Mouse (Mus musculus): ENCODE measurements around the gene Epb41l5. TPM values are rescaled to one million over a fixed set of nuclear protein-coding genes. Genes with fewer than 3 reads are reported as not detected.
A peak's percentile ranks its signal among the peaks of the same experiment; 100 is the strongest.

Epb41l5 gene
- polyA plus RNA-seq, 1 experiment from 2014 or later, result 64.0 TPM

GRCm38 (mm10) chr1:119544611-119545155 lies 104.1 kb downstream of the Epb41l5 start:
- Histone ChIP-seq H3K4me3 (replicated peaks) (no peak overlapping the region), H3K4me1 (peaks cover 12% of the 10 kb centered on the region), H3K27me3 (no peaks in the 10 kb centered on the region), H3K36me3 (peaks cover 49% of the 10 kb centered on the region), H3K4me2 (no peak overlapping the region), H3K27ac (no peak overlapping the region), H3K9ac (no peak overlapping the region), H3K9me3 (replicated peaks) (no peaks in the 10 kb centered on the region)
- WGBS, result 67% methylated on average over 5 of the region's 5 CpGs
- ATAC-seq (replicated peaks; ENCODE audit: low FRiP score), result no peak

GRCm38 (mm10) chr1:119543316-119543715 lies 105.5 kb downstream of the Epb41l5 start:
- Histone ChIP-seq H3K36me3 (peaks cover 38% of the 10 kb centered on the region), H3K9ac (no peak overlapping the region), H3K4me2 (no peak overlapping the region), H3K4me3 (replicated peaks) (no peak overlapping the region), H3K27ac (no peak overlapping the region), H3K4me1 (peaks cover 12% of the 10 kb centered on the region), H3K9me3 (replicated peaks) (no peaks in the 10 kb centered on the region), H3K27me3 (no peaks in the 10 kb centered on the region)
- 85% methylated on average over 6 of the region's 6 CpGs for WGBS
- no peak for ATAC-seq (replicated peaks; ENCODE audit: low FRiP score)

- H3K4me3 ChIP-seq (replicated peaks), result no peak overlapping the region
- H3K27ac ChIP-seq, result no peak overlapping the region
- 61% methylated on average over 3 of the region's 3 CpGs for WGBS
- no peaks in the 10 kb centered on the region for H3K9me3 ChIP-seq (replicated peaks)
- H3K36me3 ChIP-seq, result peaks cover 20% of the 10 kb centered on the region
- no peak overlapping the region for H3K4me2 ChIP-seq
- ATAC-seq (replicated peaks; ENCODE audit: low FRiP score), result 0 out of 2 replicates have a peak, but pooled peaks have one; percentile 6
- peaks cover 12% of the 10 kb centered on the region for H3K4me1 ChIP-seq
- H3K27me3 ChIP-seq, result no peaks in the 10 kb centered on the region
- no peak overlapping the region for H3K9ac ChIP-seq
These were observed 107.2 kb downstream of the Epb41l5 start for GRCm38 (mm10) chr1:119541570-119541969.

GRCm38 (mm10) chr1:119540836-119541557 lies 107.8 kb downstream of the Epb41l5 start:
- H3K9ac ChIP-seq, result no peak overlapping the region
- no peaks in the 10 kb centered on the region for H3K9me3 ChIP-seq (replicated peaks)
- no peak overlapping the region for H3K4me2 ChIP-seq
- H3K27me3 ChIP-seq, result no peaks in the 10 kb centered on the region
- H3K27ac ChIP-seq, result 0 out of 2 replicates have a peak overlapping the region, but pooled peaks have one; percentile 7
- WGBS, result 61% methylated on average over 9 of the region's 9 CpGs
- no peak overlapping the region for H3K4me3 ChIP-seq (replicated peaks)
- H3K4me1 ChIP-seq, result peaks cover 12% of the 10 kb centered on the region
- peak; percentile 69 for ATAC-seq (replicated peaks; ENCODE audit: low FRiP score)
- H3K36me3 ChIP-seq, result peaks cover 19% of the 10 kb centered on the region

GRCm38 (mm10) chr1:119539252-119539651 lies 109.5 kb downstream of the Epb41l5 start:
- Histone ChIP-seq H3K9me3 (replicated peaks) (no peaks in the 10 kb centered on the region), H3K4me1 (peaks cover 9% of the 10 kb centered on the region), H3K27me3 (no peaks in the 10 kb centered on the region), H3K36me3 (peaks cover 15% of the 10 kb centered on the region), H3K4me2 (no peak overlapping the region), H3K27ac (no peak overlapping the region), H3K9ac (no peak overlapping the region), H3K4me3 (replicated peaks) (no peak overlapping the region)
- 56% methylated on average over 2 of the region's 2 CpGs for WGBS
- ATAC-seq (replicated peaks; ENCODE audit: low FRiP score), result no peak

- no peaks in the 10 kb centered on the region for H3K9me3 ChIP-seq (replicated peaks)
- no peak for ATAC-seq (replicated peaks; ENCODE audit: low FRiP score)
- no peaks in the 10 kb centered on the region for H3K27me3 ChIP-seq
- 0 out of 2 replicates have a peak, but pooled peaks cover 4% of the 10 kb centered on the region for H3K36me3 ChIP-seq
- H3K9ac ChIP-seq, result no peak overlapping the region
- peaks cover 9% of the 10 kb centered on the region for H3K4me1 ChIP-seq
- no peak overlapping the region for H3K4me2 ChIP-seq
- no peak overlapping the region for H3K27ac ChIP-seq
- no peak overlapping the region for H3K4me3 ChIP-seq (replicated peaks)
- 79% methylated on average over 6 of the region's 6 CpGs for WGBS
These were observed 111.1 kb downstream of the Epb41l5 start for GRCm38 (mm10) chr1:119537651-119538050.

GRCm38 (mm10) chr1:119536122-119536521 lies 112.7 kb downstream of the Epb41l5 start:
- no peak overlapping the region for H3K4me2 ChIP-seq
- H3K4me3 ChIP-seq (replicated peaks), result no peak overlapping the region
- no peaks in the 10 kb centered on the region for H3K27me3 ChIP-seq
- no peaks in the 10 kb centered on the region for H3K9me3 ChIP-seq (replicated peaks)
- H3K9ac ChIP-seq, result no peak overlapping the region
- 91% methylated on average over 2 of the region's 2 CpGs for WGBS
- H3K36me3 ChIP-seq, result no peaks in the 10 kb centered on the region
- ATAC-seq (replicated peaks; ENCODE audit: low FRiP score), result no peak
- peaks cover under 1% of the 10 kb centered on the region; the same call in 1 of the 2 replicates for H3K4me1 ChIP-seq
- no peak overlapping the region for H3K27ac ChIP-seq

GRCm38 (mm10) chr1:119534341-119534740 lies 114.5 kb downstream of the Epb41l5 start:
- Histone ChIP-seq H3K9me3 (replicated peaks) (no peaks in the 10 kb centered on the region), H3K27me3 (no peaks in the 10 kb centered on the region), H3K4me3 (replicated peaks) (no peak overlapping the region), H3K4me1 (no peaks in the 10 kb centered on the region), H3K36me3 (peaks cover 5% of the 10 kb centered on the region), H3K9ac (no peak overlapping the region), H3K4me2 (no peak overlapping the region), H3K27ac (no peak overlapping the region)
- no peak for ATAC-seq (replicated peaks; ENCODE audit: low FRiP score)
- 94% methylated on average over 5 of the region's 5 CpGs for WGBS

- Histone ChIP-seq H3K36me3 (peaks cover 16% of the 10 kb centered on the region), H3K27ac (no peak overlapping the region), H3K4me3 (replicated peaks) (no peak overlapping the region), H3K4me1 (no peaks in the 10 kb centered on the region), H3K9me3 (replicated peaks) (peaks cover 7% of the 10 kb centered on the region; the same call in 1 of the 2 replicates), H3K27me3 (no peaks in the 10 kb centered on the region), H3K9ac (no peak overlapping the region), H3K4me2 (no peak overlapping the region)
- ATAC-seq (replicated peaks; ENCODE audit: low FRiP score), result no peak
- 91% methylated on average over 18 of the region's 18 CpGs for WGBS
These were observed 115.6 kb downstream of the Epb41l5 start for GRCm38 (mm10) chr1:119533093-119533805.

GRCm38 (mm10) chr1:119532165-119532564 lies 116.6 kb downstream of the Epb41l5 start:
- Histone ChIP-seq H3K27me3 (no peaks in the 10 kb centered on the region), H3K4me3 (replicated peaks) (no peak overlapping the region), H3K27ac (no peak overlapping the region), H3K36me3 (peaks cover 27% of the 10 kb centered on the region), H3K4me2 (no peak overlapping the region), H3K9ac (no peak overlapping the region), H3K4me1 (no peaks in the 10 kb centered on the region), H3K9me3 (replicated peaks) (peaks cover 11% of the 10 kb centered on the region; the same call in 1 of the 2 replicates)
- 94% methylated on average over 6 of the region's 6 CpGs for WGBS
- no peak; the same call in 1 of the 2 replicates for ATAC-seq (replicated peaks; ENCODE audit: low FRiP score)

GRCm38 (mm10) chr1:119530941-119531340 lies 117.9 kb downstream of the Epb41l5 start:
- H3K9me3 ChIP-seq (replicated peaks), result peaks cover 17% of the 10 kb centered on the region
- 84% methylated on average over 13 of the region's 13 CpGs for WGBS
- no peak overlapping the region for H3K4me3 ChIP-seq (replicated peaks)
- no peaks in the 10 kb centered on the region for H3K27me3 ChIP-seq
- peaks cover 34% of the 10 kb centered on the region for H3K36me3 ChIP-seq
- no peak for ATAC-seq (replicated peaks; ENCODE audit: low FRiP score)
- peaks cover 9% of the 10 kb centered on the region for H3K4me1 ChIP-seq
- no peak overlapping the region for H3K4me2 ChIP-seq
- no peak overlapping the region for H3K9ac ChIP-seq
- no peak overlapping the region for H3K27ac ChIP-seq
